Mouse (Mus musculus) heart, adult 2 months (tissue): ENCODE measurements at regions not wholly inside any gene's neighbourhood (a gene's known extent, or its start where the extent isn't known, plus 50 kb on each side); places are given as distances from the start of the nearest gene placed in this dataset.
A peak's percentile ranks its signal among the peaks of the same experiment; 100 is the strongest.

Source experiments
- DNase-seq, 2 experiments: peaks; one replicate each; pipeline ENCODE4 v3.0.0; 2021
- H3K27ac ChIP-seq: fragments of 200-600 bp; 2 replicates; pipeline ENCODE4 v1.8.1; 2022
- H3K27me3 ChIP-seq: fragments of 200-500 bp; 2 replicates; pipeline ENCODE4 v1.6.1; 2012; ENCODE audit warnings: mild to moderate bottlenecking, low read length, inconsistent platforms, mixed read lengths; ENCODE audit not compliant: control insufficient read depth, insufficient read depth
- H3K36me3 ChIP-seq: fragments of 200-500 bp; 2 replicates; pipeline ENCODE4 v1.6.1; 2012; ENCODE audit warnings: low read length, inconsistent platforms; ENCODE audit not compliant: control insufficient read depth, insufficient read depth
- H3K4me1 ChIP-seq: fragments of 200-500 bp; 2 replicates; pipeline ENCODE4 v1.6.1; 2011; ENCODE audit warnings: low read length; ENCODE audit not compliant: control insufficient read depth, insufficient read depth
- H3K4me3 ChIP-seq: fragments of 200-600 bp; 2 replicates; pipeline ENCODE4 v1.8.1; 2022
- H3K79me2 ChIP-seq: fragments of 200-500 bp; replicated peaks from 2 replicates; pipeline ENCODE4 v1.6.1; 2012; ENCODE audit warnings: mild to moderate bottlenecking, inconsistent platforms, low read length, moderate library complexity, mixed read lengths; ENCODE audit not compliant: control insufficient read depth, insufficient read depth
- H3K9ac ChIP-seq: fragments of 200-500 bp; 2 replicates; pipeline ENCODE4 v1.6.1; 2012; ENCODE audit warnings: low read depth, mild to moderate bottlenecking, control low read depth, inconsistent platforms, low read length, mixed read lengths
- CTCF ChIP-seq: fragments of 200-600 bp; IDR thresholded peaks from 2 replicates; pipeline ENCODE4 v1.8.1; 2022; ENCODE audit warnings: antibody characterized with exemption, mild to moderate bottlenecking, moderate library complexity
- EP300 ChIP-seq: fragments of 200-500 bp; IDR thresholded peaks from 2 replicates; pipeline ENCODE4 v1.6.1; 2011; ENCODE audit warnings: low read depth, low read length, control low read depth; ENCODE audit not compliant: insufficient read depth
- POLR2A ChIP-seq: fragments of 200-500 bp; IDR thresholded peaks from 2 replicates; pipeline ENCODE4 v1.6.1; 2011; ENCODE audit warnings: mild to moderate bottlenecking, low read depth, low read length, control low read depth; ENCODE audit not compliant: insufficient read depth
- WGBS: fragments of 180-500 bp; shearing (Covaris S2); methylation state at CpG from one replicate; pipeline ENCODE4 v1.1.7; 2018; 5-methylcytosine and 5-hydroxymethylcytosine counted together
- intact Hi-C: fragments of 180-260 bp; cut with DNase I; formaldehyde crosslinking; loops from one replicate; pipeline ENCODE4 v1.15.1; 2025

GRCm38 (mm10) chr5:118428323-118429095 is 132.0 kb upstream of the Med13l start:
- 70% methylated on average over 18 of the region's 18 CpGs for WGBS
- Histone ChIP-seq H3K27ac (no peak overlapping the region), H3K9ac (no peak overlapping the region), H3K79me2 (no peaks in the 10 kb centered on the region), H3K36me3 (no peaks in the 10 kb centered on the region), H3K4me3 (no peak overlapping the region), H3K27me3 (no peaks in the 10 kb centered on the region), H3K4me1 (peaks cover 8% of the 10 kb centered on the region)
- no peak for DNase-seq
- no peak for TF ChIP-seq EP300
- no peak for TF ChIP-seq CTCF
- TF ChIP-seq POLR2A = no peak
- intact Hi-C loops = loop anchor here (5.0 kb wide), 1 partner anchor 96 kb away; no protein-coding TSS in a partner anchor

DNA sequence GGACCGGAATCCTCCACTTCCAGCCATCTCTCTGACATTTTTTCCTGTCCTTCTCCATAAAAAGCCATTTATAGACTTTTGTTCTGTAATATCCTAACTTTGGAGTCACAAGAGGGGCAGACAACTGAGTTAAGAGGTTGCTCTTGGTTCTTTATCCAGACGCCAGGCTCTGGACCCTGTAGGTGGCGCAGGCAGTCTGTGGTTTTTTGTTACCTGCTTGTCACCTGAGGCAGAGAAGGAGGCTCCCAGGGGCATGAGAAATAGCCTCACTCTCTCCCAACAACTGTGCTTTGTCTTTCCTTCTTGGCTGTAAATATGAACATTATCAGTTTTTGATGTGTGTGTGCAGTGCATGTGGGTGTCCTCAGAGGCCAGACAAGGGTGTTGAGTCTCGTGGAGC is 126.9 kb upstream of the Med13l start:
- no peaks in the 10 kb centered on the region for H3K4me1 ChIP-seq
- no peak overlapping the region for H3K4me3 ChIP-seq
- DNase-seq = no peak
- no peak overlapping the region for H3K9ac ChIP-seq
- intact Hi-C loops = no loop called here
- TF ChIP-seq POLR2A (no peak), CTCF (peak; percentile 33), EP300 (no peak)
- WGBS = 77% methylated on average over 4 of the region's 4 CpGs
- no peaks in the 10 kb centered on the region for H3K79me2 ChIP-seq
- no peaks in the 10 kb centered on the region for H3K27me3 ChIP-seq
- H3K36me3 ChIP-seq = no peaks in the 10 kb centered on the region
- no peak overlapping the region for H3K27ac ChIP-seq

GRCm38 (mm10) chr5:118434718-118435555 is 125.5 kb upstream of the Med13l start:
- TF ChIP-seq EP300 = no peak
- no peak for TF ChIP-seq CTCF
- no peak for TF ChIP-seq POLR2A
- Histone ChIP-seq H3K4me1 (no peaks in the 10 kb centered on the region), H3K9ac (no peak overlapping the region), H3K79me2 (no peaks in the 10 kb centered on the region), H3K4me3 (no peak overlapping the region), H3K27me3 (no peaks in the 10 kb centered on the region), H3K36me3 (no peaks in the 10 kb centered on the region), H3K27ac (no peak overlapping the region)
- no peak for DNase-seq
- 57% methylated on average over 20 of the region's 20 CpGs for WGBS
- intact Hi-C loops = no loop called here

GRCm38 (mm10) chr5:118435556-118435950 is 124.9 kb upstream of the Med13l start:
- Histone ChIP-seq H3K9ac (no peak overlapping the region), H3K4me1 (no peaks in the 10 kb centered on the region), H3K27me3 (no peaks in the 10 kb centered on the region), H3K4me3 (no peak overlapping the region), H3K36me3 (no peaks in the 10 kb centered on the region), H3K79me2 (no peaks in the 10 kb centered on the region), H3K27ac (no peak overlapping the region)
- intact Hi-C loops = no loop called here
- TF ChIP-seq POLR2A = no peak
- TF ChIP-seq EP300 = no peak
- no peak for TF ChIP-seq CTCF
- 74% methylated on average over 7 of the region's 7 CpGs for WGBS
- DNase-seq = no peak

GRCm38 (mm10) chr5:118436035-118436434 is 124.4 kb upstream of the Med13l start:
- H3K36me3 ChIP-seq = no peaks in the 10 kb centered on the region
- TF ChIP-seq POLR2A (no peak), CTCF (no peak), EP300 (no peak)
- DNase-seq = no peak
- no peak overlapping the region for H3K4me3 ChIP-seq
- 57% methylated on average over 9 of the region's 9 CpGs for WGBS
- intact Hi-C loops = no loop called here
- no peaks in the 10 kb centered on the region for H3K79me2 ChIP-seq
- H3K27me3 ChIP-seq = no peaks in the 10 kb centered on the region
- no peak overlapping the region for H3K9ac ChIP-seq
- H3K4me1 ChIP-seq = no peaks in the 10 kb centered on the region
- H3K27ac ChIP-seq = no peak overlapping the region
